Mouse (Mus musculus) heart, adult 8-10 months (tissue): ENCODE data around the gene Unc93b1. TPM values are rescaled to one million over a fixed set of nuclear protein-coding genes. Genes with fewer than 3 reads are reported as not detected.
A peak's percentile ranks its signal among the peaks of the same experiment; 100 is the strongest.

Source experiments
- DNase-seq: peaks from one replicate; pipeline ENCODE4 v3.0.0; 2022; ENCODE audit warnings: low spot score
- total RNA-seq, 4 experiments: library from RNA; stranded (reverse); gene quantifications; 2 replicates each; pipeline ENCODE4 v1.2.4; 2022

The Unc93b1 gene
- 10 to 100 TPM; 11.1 to 19.2 (median 13.7) TPM for total RNA-seq

GRCm38 (mm10) chr19:3935032-3935895, at the start of gene Unc93b1:
Gene Unc93b1 (plus strand): TSS chr19:3935186.
- DNase-seq: peak; percentile 78

- no peak for DNase-seq
Observed at GRCm38 (mm10) chr19:3889096-3889495, 45.9 kb upstream of the Unc93b1 start.

GRCm38 (mm10) chr19:3890181-3890580, 44.8 kb upstream of the Unc93b1 start:
- no peak for DNase-seq

GRCm38 (mm10) chr19:3893545-3894116, 41.4 kb upstream of the Unc93b1 start:
- no peak for DNase-seq

GRCm38 (mm10) chr19:3894294-3894693, 40.7 kb upstream of the Unc93b1 start:
- no peak for DNase-seq

GRCm38 (mm10) chr19:3895171-3895631, 39.8 kb upstream of the Unc93b1 start:
- no peak for DNase-seq

- DNase-seq: no peak
Observed at GRCm38 (mm10) chr19:3896208-3896607, 38.8 kb upstream of the Unc93b1 start.

GRCm38 (mm10) chr19:3897557-3897956, 37.4 kb upstream of the Unc93b1 start:
- no peak for DNase-seq

- no peak for DNase-seq
Observed at GRCm38 (mm10) chr19:3898952-3899351, 36.0 kb upstream of the Unc93b1 start.

- DNase-seq: no peak
Observed at GRCm38 (mm10) chr19:3899618-3900017, 35.4 kb upstream of the Unc93b1 start.

GRCm38 (mm10) chr19:3902966-3903365, 32.0 kb upstream of the Unc93b1 start:
- no peak for DNase-seq

- DNase-seq: no peak
Observed at GRCm38 (mm10) chr19:3903648-3904362, 31.2 kb upstream of the Unc93b1 start.

GRCm38 (mm10) chr19:3904363-3904675, 30.7 kb upstream of the Unc93b1 start:
- no peak for DNase-seq

GRCm38 (mm10) chr19:3905261-3905969, 29.6 kb upstream of the Unc93b1 start:
- DNase-seq: peak; percentile 63

- DNase-seq: no peak
Observed at GRCm38 (mm10) chr19:3906326-3906725, 28.7 kb upstream of the Unc93b1 start.

GRCm38 (mm10) chr19:3906795-3907786, 27.9 kb upstream of the Unc93b1 start, which contains the start of gene Tcirg1:
Gene Tcirg1 (minus strand): TSS chr19:3907133.
- peak; percentile 86 for DNase-seq

GRCm38 (mm10) chr19:3907876-3908660, 26.9 kb upstream of the Unc93b1 start:
- DNase-seq: no peak

GRCm38 (mm10) chr19:3910206-3910605, 24.8 kb upstream of the Unc93b1 start:
- no peak for DNase-seq

- peak; percentile 99 for DNase-seq
Observed at GRCm38 (mm10) chr19:3912337-3913204, 22.4 kb upstream of the Unc93b1 start, which contains the start of gene Ndufs8. Gene Ndufs8 (minus strand): TSS chr19:3912774.
